Mouse (Mus musculus): ENCODE data around the gene Evpl.

The Evpl gene

DNA sequence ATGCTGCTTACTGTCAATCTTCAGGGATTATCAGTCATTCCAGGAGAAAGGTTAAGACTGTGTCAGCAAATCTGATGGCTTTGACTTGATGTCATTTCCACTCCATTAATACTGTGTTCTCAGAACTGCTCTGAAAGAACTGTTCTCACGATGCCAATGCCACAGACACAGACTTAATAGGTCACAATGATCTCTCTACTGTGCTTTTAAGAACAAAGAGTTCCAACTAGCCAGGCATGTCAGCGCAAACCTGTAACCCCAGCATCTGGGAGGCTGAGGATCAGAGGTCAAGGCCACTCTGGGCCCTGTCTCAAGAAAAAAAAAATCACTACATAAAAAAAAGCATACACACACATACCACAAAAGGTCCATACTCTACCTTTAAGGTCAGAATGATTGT, 65.9 kb downstream of the Evpl start:
- no peak for DNase-seq (ENCODE audit: low spot score)
